Mouse (Mus musculus) yolk sac, embryonic 10.5 days (tissue): ENCODE data around the gene Tbc1d10b.
A peak's percentile ranks its signal among the peaks of the same experiment; 100 is the strongest.

ENCODE experiments used
- DNase-seq: peaks from one replicate; pipeline ENCODE4 v3.0.0-alpha.2; 2017; ENCODE audit warnings: low spot score

Gene Tbc1d10b

DNA sequence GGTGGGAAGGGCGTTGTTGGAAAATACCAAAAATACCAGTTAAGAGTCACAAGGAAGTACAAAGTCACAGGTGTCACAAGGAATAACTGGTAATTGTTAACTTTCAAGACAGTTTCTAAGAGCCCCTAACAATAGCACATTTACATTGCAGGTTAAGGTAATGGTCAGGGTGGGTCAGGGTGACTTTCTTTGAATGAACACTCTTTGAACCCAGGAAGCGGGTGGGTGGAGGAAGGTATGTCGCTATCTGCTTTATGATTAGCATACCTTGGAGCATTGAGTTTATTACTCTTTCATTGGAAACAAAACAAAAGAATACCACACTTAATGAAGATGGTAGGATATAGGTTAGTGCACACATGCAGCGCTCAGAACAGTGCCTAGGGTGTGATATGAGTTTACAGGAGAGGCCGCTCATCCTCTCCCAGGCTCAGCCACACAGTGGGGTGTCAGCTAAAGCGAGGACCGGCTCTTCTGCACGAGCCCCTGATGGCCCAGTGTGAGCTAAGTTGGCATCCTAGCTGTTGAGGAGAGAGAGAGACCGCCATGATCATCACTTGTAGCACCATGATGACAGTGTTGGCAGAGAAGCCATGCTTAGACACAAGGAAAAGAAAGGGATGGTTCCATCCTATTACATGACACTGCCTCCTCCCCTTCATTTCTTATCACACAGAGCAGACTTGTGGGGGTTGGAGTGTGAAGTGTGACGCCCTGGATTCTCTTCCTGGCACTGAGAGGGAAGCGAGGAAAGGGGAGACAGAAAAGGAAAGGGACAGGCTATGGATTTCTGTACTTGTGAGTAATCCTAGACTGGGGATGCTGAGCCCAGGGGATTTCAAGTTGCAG lies 17.1 kb upstream of the Tbc1d10b start:
- DNase-seq = no peak

DNA sequence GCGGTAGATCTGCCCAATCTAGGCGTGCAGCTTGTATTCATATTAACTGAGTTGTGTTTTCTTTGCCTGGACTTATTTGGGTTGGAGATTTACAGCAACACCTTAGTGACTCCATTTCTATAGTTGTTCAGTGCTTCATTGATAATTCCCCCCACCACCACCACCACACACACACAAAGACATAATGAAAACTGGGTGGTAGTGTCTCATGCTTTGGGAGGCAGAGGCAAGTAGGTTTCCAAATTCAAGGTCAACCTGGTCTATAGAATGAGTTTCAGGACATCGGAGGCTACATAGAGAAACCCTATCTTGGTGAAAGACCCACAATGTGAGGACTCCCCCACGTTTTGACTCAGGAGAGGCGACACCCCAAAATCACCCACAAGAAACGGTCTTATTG lies 16.3 kb upstream of the Tbc1d10b start:
- no peak for DNase-seq

DNA sequence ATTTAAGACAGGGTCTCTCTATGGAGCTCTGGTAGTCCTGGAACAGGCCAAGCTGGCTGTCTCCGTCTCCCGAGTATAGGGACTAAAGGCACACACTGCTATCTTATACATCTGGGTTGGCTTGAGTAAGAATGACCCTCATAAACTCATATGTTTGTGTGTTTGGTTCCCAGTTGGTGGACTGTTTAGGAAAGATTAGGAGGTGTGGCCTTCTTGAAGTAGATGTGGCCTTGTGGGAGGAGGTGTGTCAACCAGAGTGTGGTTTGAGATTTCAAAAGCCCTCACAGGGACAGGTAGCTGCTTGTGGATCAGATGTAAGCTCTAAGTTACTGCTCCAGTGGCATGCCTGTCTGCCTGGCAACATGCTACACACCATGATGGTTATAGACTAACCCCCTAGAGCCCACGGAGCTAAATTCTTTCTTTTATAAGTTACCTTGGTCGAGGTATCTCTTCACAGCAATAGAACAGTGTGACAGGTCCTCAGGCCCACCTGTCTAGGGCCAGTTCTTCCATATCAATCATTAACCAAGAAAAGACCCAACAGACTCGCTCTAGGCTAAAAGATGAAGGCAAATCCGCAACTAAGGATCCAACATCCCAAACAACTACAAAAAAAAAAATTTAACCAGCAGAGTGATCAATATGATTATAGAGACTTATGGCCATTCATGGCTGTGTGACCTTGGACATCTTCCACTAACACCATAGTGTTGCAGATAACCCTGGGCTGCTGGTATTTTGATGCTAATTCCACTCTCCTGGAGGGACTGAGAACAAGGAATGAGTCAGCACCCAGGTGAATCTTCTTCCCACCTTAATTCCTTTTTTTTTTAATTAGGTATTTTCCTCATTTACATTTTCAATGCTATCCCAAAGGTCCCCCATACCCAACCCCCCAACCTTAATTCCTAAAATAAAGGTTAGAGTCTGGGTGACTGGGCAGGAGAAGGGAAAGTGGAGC lies 15.5 kb upstream of the Tbc1d10b start:
- peak; percentile 57 for DNase-seq

DNA sequence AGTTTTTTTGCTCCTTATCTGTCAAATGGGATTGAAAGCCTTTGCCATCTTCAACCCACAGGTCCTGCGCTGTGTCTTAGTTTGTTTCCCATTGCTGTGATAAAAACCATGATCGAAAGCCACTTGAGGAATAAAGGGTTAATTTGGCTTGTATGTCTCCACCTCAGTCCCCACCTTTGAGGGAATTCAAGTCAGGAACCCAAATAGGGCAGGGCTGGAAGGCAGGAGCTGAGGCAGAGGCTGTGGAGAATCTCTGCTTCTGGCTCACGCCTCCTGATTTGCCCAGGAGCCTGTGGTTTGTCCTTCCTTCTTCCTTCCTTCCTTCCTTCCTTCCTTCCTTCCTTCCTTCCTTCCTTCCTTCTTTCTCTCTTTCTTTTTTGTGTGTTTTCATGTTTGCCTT lies 14.8 kb upstream of the Tbc1d10b start:
- DNase-seq = no peak

DNA sequence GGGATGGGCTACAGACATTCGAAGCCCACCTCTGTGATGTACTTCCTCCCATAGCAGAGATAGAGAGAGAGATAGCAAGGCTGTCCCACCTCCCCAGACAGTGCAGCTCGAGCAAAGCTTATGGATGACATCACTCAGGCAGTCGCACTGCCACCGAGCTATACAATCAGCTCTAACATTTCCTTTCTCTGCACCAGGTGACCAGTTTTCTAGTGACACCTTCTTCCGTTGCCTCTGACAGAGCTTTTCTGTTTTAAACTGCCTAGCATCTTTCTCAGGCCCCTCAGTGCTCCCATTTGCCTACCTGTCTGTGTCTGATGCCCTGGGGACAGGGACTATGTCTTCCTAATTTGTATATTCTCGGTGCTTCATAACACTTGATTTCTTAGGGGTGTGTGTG lies 12.2 kb upstream of the Tbc1d10b start:
- DNase-seq = no peak

DNA sequence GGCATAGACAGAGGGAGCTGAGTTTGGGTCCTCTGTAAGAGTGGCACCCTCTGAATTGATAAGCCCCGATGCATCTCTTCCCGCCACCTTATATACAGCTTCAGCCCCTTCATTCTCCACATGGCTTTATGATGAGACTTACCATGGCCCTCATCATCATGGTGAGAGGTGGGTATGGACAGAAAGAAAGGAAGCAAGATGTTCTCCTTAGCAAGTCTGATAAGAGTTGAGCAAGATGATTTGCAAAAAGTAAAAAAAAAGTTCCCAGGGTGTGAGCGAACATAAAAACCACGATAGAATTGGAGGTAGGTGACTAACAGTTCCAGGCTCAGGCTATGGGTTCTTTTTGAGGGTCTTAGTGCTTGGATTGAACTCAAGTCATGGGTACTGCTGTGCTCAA lies 10.4 kb upstream of the Tbc1d10b start:
- no peak for DNase-seq

DNA sequence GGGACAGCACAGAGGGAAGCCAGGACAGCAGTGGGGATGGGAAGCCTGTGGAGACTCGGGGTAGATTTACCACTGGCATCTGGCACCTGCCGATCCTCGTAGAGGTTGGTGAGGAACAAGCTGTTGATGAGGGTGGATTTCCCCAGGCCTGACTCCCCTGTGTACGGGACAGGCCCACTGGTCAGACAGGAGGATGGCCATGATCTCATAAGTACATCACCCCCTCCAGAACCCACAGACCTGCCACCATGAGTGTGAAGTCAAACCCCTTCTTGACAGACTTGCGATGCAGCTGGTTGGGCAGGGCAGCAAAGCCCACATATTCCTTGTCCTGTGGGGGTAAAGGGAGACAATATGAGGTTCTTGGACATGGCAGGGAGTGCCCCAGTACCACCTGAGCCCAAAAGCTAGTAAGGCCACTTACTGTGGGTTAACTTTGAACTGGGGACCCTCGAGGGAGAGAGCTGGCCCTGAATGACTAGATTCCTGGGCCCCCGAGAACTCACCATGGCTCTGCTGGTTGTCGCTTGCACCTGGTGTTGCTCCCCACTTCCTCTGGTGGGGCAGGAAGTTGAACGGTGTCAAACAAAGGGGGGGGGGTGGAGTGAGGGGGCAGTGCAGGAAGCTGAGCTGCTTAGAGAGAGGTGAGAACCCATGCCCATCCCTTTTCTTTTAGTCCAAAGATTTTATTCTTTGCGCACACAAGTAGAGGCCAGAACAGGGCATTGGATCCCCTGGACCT lies 9.8 kb upstream of the Tbc1d10b start:
- no peak for DNase-seq

DNA sequence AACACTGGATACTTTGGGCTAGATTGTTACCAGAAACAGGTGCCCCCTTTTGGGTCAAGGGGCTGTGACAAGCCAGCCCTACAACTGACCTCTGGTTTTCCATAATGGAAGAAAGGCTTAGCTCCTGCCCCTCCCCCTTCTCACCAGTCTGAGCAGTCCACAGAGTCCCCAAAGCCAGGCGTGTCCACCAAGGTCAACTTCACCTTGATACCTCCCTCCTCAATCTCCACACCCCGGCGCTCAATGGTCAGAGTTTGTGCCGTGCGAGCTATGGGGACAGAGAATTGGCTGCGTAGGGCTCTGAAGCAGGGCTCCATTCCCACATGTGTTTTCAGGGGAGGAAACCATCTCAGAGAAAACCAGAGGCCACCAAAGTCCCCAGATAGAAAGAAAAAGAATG lies 9.2 kb upstream of the Tbc1d10b start:
- no peak for DNase-seq

DNA sequence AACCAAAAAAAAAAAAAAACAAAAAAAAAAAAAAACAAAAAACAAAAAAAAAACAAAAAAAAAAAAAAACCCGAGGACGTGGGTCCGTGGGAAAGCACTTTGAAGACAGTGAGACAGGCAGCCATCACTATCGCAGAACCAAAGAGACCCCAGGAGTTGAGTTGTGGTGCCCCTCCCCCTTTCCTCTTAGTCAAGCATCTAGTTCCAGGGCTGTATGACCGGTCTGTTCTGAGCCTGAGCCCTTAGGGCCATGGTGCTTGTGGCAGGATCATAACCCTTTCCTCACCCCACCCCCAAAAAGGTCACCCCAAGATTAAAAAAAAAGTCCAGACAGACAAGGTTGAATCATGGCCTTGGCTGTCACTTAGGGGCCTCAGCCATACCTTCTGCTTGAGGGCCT lies 8.0 kb upstream of the Tbc1d10b start:
- no peak for DNase-seq

DNA sequence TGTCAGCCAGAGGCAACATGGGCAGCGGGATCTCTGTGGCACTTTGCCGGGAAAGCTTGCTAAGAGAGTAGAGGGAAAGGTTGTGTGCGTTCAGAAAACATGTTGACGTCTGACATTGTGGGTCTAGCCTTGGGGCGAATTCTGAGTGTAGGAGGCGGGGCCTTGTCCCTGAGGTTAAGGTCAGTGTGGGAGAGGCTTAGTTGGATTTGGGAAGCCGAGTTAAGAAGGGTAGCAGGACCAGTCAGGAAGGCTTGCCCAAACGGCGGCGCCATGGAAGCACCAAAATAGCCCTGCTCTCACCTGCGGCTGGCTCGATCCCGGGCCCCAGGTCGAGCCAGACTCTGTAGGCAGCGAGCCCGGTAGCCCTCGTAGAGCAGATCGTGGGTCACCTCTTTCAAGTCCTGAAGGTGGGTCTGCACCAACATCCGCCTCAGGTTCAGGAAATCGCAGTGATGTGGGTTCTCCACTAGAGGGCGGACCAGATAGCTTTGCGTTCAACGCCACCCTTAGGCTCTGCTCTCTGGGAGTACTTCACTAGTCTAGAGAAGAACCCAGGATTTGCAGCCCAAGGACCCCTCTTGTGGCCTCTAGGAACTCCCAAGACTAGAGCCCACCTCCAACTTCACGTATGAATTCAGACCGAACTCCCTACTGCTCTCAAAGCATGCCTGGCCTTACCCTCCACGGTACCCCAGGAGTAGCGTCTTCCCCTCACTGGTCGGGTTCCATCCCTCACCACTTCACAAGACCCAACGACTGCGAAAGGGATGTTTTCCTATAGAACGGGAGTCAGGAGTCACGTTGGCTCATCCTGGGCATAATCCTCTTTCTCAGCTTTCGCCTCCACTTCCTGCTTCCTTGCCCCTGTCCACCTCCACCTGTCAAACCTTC lies 7.0 kb upstream of the Tbc1d10b start:
- peak; percentile 68 for DNase-seq

DNA sequence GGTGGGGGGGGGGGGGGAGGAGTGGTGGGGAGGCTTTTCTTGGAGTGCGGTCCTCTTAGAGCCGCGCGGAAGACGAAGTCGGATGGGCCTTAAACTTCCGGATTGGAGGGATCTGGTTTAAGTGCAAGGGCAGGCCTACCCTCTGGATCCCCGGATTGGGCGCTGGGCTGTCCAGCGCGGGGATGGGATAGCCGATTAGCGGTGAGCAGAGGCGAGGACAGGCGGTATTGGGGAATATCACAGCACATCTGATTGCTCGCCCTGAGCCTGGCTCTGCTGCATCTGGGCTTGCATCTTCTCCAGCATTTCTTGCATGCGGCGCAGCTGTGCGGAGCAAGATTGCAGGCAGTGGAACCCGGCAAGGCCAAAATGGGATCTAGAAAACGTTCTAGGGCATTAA lies 6.3 kb upstream of the Tbc1d10b start:
- peak; percentile 24 for DNase-seq

DNA sequence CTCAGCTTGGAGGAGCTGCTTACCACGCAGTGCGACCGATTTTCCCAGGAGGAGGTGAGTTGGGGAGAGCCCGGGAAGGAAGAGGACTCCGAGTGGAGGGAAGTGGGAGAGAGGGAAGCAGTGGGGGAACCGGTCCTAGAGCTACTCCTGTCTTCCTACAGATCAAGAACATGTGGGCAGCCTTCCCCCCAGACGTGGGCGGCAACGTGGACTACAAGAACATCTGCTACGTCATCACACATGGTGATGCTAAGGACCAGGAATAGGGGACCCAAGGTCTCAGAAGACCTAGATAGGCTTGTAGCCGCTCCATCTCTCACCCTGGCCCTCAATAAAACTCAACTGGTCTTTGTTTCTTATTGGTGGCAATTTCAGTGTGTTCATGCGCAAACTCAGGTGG lies 5.7 kb upstream of the Tbc1d10b start:
- no peak for DNase-seq

DNA sequence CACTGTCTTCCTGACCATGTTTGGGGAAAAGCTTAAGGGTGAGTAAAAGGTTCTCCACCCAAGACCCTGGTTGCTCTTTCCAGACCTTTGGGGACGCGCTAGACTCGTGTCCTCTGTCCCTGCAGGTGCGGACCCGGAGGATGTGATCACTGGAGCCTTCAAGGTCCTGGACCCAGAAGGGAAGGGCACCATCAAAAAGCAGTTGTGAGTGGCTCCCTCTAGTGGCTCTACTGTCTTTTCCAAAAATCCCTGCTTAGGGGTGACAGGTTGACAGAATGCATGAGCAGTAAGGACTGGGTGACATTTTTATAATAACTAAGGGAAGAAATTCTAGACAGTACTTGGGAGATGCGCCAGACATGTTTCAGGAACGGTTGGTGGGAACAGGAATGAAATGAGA lies 5.2 kb upstream of the Tbc1d10b start:
- no peak for DNase-seq

DNA sequence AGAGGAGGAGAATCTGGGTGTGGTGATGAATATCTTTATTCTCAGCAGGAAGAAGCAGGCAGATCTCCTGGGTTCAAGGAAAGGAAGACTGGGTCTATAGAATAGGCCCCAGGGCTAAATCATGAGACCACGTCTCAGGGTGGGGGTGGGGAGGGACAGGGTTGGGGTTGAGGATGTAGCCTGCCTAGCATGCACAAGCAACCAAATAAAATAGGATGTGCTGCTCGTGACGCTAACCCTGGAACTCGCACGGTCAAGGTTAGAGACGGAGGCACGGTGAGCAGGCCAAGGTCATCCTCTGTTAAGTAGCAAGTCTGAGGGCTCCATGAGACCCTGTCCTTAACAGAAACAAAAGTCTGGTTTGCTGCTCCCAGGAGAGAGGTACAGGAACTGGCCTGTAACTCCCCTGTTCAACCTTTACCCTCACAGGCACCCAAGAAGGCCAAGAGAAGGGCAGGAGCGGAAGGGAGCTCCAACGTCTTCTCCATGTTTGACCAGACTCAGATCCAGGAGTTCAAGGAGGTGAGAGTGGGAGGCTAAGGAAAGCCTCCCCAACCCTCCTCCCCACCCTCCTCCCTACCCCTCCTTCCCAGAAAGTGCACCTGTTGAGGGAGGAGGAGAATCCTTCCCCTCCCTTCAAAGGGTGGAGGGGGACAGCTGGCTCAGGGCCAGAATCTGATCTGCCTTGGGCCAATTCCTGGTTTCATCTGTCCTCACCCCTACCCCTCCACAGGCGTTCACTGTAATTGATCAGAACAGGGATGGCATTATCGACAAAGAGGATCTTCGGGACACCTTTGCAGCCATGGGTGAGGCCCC lies 4.4 kb upstream of the Tbc1d10b start:
- DNase-seq = no peak

DNA sequence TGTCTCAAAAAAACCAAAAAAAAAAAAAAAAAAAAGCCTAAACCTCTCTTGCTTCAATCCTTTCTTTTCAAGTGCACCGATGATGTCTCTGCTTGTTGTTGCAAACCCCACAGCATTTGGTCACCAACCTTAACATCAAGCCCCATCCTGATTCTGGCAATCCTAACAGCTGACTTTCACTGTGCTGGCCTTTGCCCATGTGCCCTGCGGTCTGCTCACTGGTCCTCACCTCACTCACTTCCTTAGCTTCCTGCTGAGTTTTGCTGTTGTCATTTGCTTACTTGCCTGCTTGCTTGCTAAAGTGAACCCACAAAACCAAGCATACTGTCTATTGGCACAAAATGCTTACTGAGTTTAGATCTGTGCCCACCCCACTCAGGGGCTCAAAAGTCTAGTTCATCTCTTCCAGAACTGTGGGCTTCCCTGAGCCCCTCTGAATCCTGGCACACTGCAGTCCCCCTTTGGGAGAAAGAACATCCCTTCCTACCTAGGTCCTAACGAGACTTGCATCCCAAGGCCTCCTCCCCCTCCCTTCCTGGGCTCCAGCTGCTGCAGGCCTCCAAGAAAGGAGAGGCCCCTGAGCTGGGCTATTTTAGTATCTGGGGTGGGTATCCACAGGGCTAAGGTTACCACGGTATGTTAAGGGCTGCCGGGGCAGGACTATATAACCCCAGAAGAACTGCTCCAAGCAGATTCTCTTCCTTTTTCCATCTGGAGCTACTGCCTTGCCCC lies 2.9 kb upstream of the Tbc1d10b start:
- DNase-seq = no peak

DNA sequence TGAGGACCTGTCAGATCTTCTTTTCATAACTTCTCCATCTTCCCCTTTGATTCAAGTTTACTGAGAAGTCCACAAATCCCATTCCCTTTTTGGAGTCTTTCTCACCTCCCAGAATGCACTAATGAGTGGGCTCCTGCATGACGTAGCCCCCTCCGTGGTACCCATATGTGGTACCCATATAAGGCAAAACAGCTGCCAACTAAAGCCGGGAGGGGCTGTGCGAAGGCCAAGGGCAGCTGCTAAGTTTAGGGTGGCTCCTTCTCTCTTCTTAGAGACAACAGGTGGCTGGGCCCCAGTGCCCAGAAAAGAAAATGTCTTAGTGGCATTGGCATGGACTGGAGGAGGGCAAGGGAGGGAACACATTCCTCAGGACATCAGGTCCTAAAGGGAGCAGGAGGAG lies 2.0 kb upstream of the Tbc1d10b start:
- no peak for DNase-seq

DNA sequence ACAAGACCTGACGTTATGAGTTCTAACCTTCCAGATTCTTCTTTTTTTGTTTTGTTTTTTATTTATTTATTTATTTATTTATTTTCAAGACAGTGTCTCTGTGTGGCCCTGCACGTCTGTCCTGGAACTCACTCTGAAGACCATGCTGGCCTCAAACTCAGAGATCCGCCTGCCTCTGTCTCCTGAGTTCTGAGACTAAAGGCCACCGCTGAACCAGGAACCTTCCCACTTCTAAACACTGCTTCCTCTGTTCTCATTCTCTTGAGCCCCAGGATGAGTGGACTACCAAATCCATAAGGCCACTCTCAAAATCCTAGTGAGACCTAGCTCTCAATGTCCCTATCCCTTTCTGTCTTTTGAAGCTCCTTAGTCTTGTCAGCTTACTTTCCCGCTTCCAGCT lies 1.6 kb upstream of the Tbc1d10b start:
- DNase-seq = no peak

DNA sequence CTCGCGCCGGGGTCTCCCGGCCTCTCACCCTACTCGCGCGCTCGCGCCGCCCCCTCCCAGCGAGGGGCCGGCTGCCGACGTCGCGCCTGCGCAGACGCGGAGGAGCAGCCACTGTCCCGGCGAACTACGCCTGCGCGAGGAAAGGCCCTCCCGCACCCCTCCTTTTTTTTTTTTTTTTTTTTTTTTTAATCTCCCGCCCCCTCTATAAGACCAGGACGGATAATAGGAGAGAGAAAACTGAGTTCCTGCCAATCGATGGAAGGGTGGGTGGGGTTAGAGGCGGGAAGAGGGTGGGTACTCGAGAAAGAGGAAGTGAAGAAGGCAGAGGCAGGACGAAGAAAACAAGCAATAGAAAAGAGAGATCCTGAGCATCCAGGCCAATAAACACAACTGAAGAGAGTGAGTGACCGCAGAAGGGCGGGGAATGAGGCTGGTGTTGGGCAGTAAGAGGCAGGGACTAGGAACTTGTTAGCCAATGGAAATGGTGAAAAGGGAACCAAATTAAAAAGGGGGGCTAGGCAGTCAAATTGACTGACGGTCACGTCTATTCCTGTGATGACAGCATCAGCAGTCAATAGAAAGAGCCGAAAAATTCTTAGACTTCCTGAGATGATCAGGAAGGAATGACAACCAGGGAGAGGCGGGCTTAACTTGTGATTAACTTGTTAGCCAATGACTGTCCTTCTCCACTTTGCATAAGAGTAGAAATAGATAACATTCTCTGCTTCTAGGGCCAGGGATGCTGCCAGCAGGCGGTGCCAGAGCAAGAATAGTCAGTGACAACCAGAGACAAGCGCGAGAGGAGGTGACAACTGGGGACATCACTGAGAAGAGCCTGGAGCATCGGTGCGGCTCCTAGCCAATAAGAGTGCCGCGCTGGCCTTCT lies 528 bp upstream of the Tbc1d10b start, which contains the start of gene Mylpf:
Gene Mylpf, plus strand, starts transcription at position 338 of the 886 bp plus-strand sequence.
- peak; percentile 98 for DNase-seq
